Mouse (Mus musculus): Measurements from ENCODE around the gene BC034090.

DNA sequence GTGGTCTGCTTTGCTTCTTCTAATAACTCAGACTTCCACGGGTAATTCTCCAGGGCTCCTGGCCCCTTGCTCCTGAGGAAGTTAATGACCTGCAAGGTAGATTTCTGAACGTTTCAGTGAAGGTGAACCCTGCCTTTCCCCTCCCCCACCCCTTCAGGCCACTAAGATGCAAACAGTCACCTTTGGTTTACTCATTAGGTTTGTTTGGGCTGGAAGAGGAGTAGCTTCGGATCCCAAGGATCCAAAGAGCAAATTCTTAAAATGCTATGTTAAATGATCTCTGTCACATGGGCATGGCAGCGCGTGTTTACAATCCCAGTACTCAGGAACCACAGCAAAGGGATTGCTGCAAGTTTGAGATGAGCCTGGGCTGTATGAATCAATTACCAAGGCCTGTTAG is 3.2 kb upstream of the BC034090 start:
- TF ChIP-seq FLI1 (IDR thresholded peaks at IDR 0.05; ENCODE audit: low read length) (no peak), GATA1 (IDR thresholded peaks at IDR 0.05; ENCODE audit: borderline replicate concordance, low read length) (no peak)

All from megakaryocyte, embryonic 14.5 days (primary cell).